ENCODE assay signal across 8 mouse cellular contexts in genomic region chr16:78217633-78218032, GRCm38 (mm10).
DNase-seq lines count a peak whose midpoint lies in the region; ATAC-seq and TF ChIP-seq lines count a peak whose summit lies in the region.

No protein-coding gene starts in this region.

- no peak overlapping the region for H3K4me2 ChIP-seq in intestine, embryonic 15.5 days (replicated peaks)
- H3K4me2 ChIP-seq in intestine, postnatal 0 days (replicated peaks; ENCODE audit: low read depth) = no peak overlapping the region
- H3K4me2 ChIP-seq in lung, postnatal 0 days (replicated peaks; ENCODE audit: low read depth, low read length) = peak overlapping the region; percentile 50

- no peaks in the 10 kb centered on the region for H3K9me3 ChIP-seq in intestine, embryonic 15.5 days
- H3K9me3 ChIP-seq in intestine, postnatal 0 days (ENCODE audit: control insufficient read depth) = no peaks in the 10 kb centered on the region
- no peaks in the 10 kb centered on the region for H3K9me3 ChIP-seq in lung, postnatal 0 days (ENCODE audit: low read length)

- H3K36me3 ChIP-seq in intestine, embryonic 15.5 days = no peaks in the 10 kb centered on the region
- H3K36me3 ChIP-seq in intestine, postnatal 0 days (ENCODE audit: control insufficient read depth, insufficient read depth) = no peaks in the 10 kb centered on the region
- H3K36me3 ChIP-seq in lung, postnatal 0 days (ENCODE audit: insufficient read depth, low read length) = no peaks in the 10 kb centered on the region

- no peak for TF ChIP-seq EP300 in lung, postnatal 0 days (IDR thresholded peaks at IDR 0.05)

- H3K27ac ChIP-seq in intestine, embryonic 15.5 days = no peak overlapping the region
- H3K27ac ChIP-seq in intestine, postnatal 0 days (ENCODE audit: low read depth, low read length) = no peak overlapping the region
- no peak overlapping the region for H3K27ac ChIP-seq in lung, postnatal 0 days (ENCODE audit: low read length)

- no peaks in the 10 kb centered on the region for H3K4me1 ChIP-seq in intestine, embryonic 15.5 days (replicated peaks)
- H3K4me1 ChIP-seq in intestine, postnatal 0 days (replicated peaks; ENCODE audit: control insufficient read depth, insufficient read depth, low read length) = 0 out of 2 replicates have a peak, but pooled peaks cover 3% of the 10 kb centered on the region
- no peaks in the 10 kb centered on the region for H3K4me1 ChIP-seq in lung, postnatal 0 days (ENCODE audit: insufficient read depth, low read depth, low read length)

- peak; percentile 12 for DNase-seq in Muller cell, postnatal 12 days (ENCODE audit: inconsistent ontology term)
- peak; percentile 53 for DNase-seq in lung, postnatal 0 days (ENCODE audit: low spot score)
- DNase-seq in urinary bladder, postnatal 36 days (ENCODE audit: low spot score in 2 of 2) = no peak
- DNase-seq in spleen, adult 18-20 months = no peak

- no peak for TF ChIP-seq CTCF in intestine, postnatal 0 days (IDR thresholded peaks at IDR 0.05; ENCODE audit: low read depth)
- no peak for TF ChIP-seq CTCF in lung, postnatal 0 days (IDR thresholded peaks at IDR 0.05)

- peak; percentile 22; the same call in 1 of the 2 replicates for ATAC-seq in intestine, embryonic 15.5 days
- ATAC-seq in intestine, postnatal 0 days = no peak
- peak; percentile 81 for ATAC-seq in granulocyte monocyte progenitor cell, adult 5-6 weeks (replicated peaks; ENCODE audit: poor library complexity, severe bottlenecking)
- ATAC-seq in lung, postnatal 0 days = peak; percentile 30; the same call in 1 of the 2 replicates
- no peak for ATAC-seq in inflammation-experienced regulatory T-cells, adult 6 months

- H3K9ac ChIP-seq in intestine, embryonic 15.5 days = no peak overlapping the region
- H3K9ac ChIP-seq in intestine, postnatal 0 days (ENCODE audit: low read depth, low read length) = no peak overlapping the region
- no peak overlapping the region for H3K9ac ChIP-seq in lung, postnatal 0 days (replicated peaks; ENCODE audit: low read depth)

- 56% methylated on average over 6 of the region's 6 CpGs for WGBS in intestine, embryonic 15.5 days
- 54% methylated on average over 6 of the region's 6 CpGs for WGBS in intestine, postnatal 0 days
- 24% methylated on average over 6 of the region's 6 CpGs for WGBS in lung, postnatal 0 days

- H3K4me3 ChIP-seq in intestine, embryonic 15.5 days (replicated peaks) = no peak overlapping the region
- no peak overlapping the region for H3K4me3 ChIP-seq in intestine, postnatal 0 days (ENCODE audit: low read depth, low read length)
- H3K4me3 ChIP-seq in lung, postnatal 0 days (ENCODE audit: low read depth, low read length) = no peak overlapping the region

- H3K27me3 ChIP-seq in intestine, embryonic 15.5 days (replicated peaks) = no peaks in the 10 kb centered on the region
- no peaks in the 10 kb centered on the region for H3K27me3 ChIP-seq in intestine, postnatal 0 days (replicated peaks; ENCODE audit: control insufficient read depth, insufficient read depth, low read length)
- H3K27me3 ChIP-seq in lung, postnatal 0 days (replicated peaks; ENCODE audit: insufficient read depth, low read length) = no peaks in the 10 kb centered on the region

Comparison
In these comparisons a context has a peak if more than half of its experiments do, and no peak if none do; other contexts are left out.
1. ATAC-seq: peak in intestine, embryonic 15.5 days (single experiment), granulocyte monocyte progenitor cell, adult 5-6 weeks (single experiment) and lung, postnatal 0 days (single experiment); none in intestine, postnatal 0 days (single experiment) and inflammation-experienced regulatory T-cells, adult 6 months (single experiment).
2. DNase-seq: peak in Muller cell, postnatal 12 days (single experiment) and lung, postnatal 0 days (single experiment); none in urinary bladder, postnatal 36 days (0 of 2) and spleen, adult 18-20 months (0 of 2).